In genomic region chr16:45100892-45101291, GRCm38 (mm10) we compare ENCODE assay signal across 23 mouse cellular contexts. TPM values are rescaled to one million over a fixed set of nuclear protein-coding genes. Genes with fewer than 3 reads are reported as not detected.
DNase-seq lines count a peak whose midpoint lies in the region; ATAC-seq and TF ChIP-seq lines count a peak whose summit lies in the region.
"Had no signal": no experiment of that assay in that cellular context is flagged by ENCODE, and none has a peak within 500 bp of the region (broad histone marks: within the 10 kb centered on the region; RNA-seq: fewer than 3 reads in every experiment).

No protein-coding gene starts in this region.

- no peaks in the 10 kb centered on the region for H3K9me3 ChIP-seq in lung, postnatal 0 days (ENCODE audit: low read length)
- H3K9me3 ChIP-seq in heart, embryonic 16.5 days (replicated peaks; ENCODE audit: control insufficient read depth, low read length): no peaks in the 10 kb centered on the region
- H3K9me3 ChIP-seq: forebrain, embryonic 13.5 days; hindbrain, embryonic 12.5 days; midbrain, embryonic 12.5 days had no signal

- H3K27me3 ChIP-seq in lung, postnatal 0 days (replicated peaks; ENCODE audit: insufficient read depth, low read length): no peaks in the 10 kb centered on the region
- no peaks in the 10 kb centered on the region for H3K27me3 ChIP-seq in heart, embryonic 16.5 days (ENCODE audit: control insufficient read depth, insufficient read depth, low read length)
- H3K27me3 ChIP-seq: forebrain, embryonic 13.5 days; hindbrain, embryonic 12.5 days; midbrain, embryonic 12.5 days had no signal

- no peak overlapping the region for H3K4me2 ChIP-seq in lung, postnatal 0 days (replicated peaks; ENCODE audit: low read depth, low read length)
- H3K4me2 ChIP-seq in heart, embryonic 16.5 days (ENCODE audit: low read depth, low read length): peak overlapping the region; percentile 22; the same call in 1 of the 2 replicates
- H3K4me2 ChIP-seq: forebrain, embryonic 13.5 days; hindbrain, embryonic 12.5 days; liver, embryonic 11.5 days; midbrain, embryonic 12.5 days had no signal

- no peaks in the 10 kb centered on the region for H3K36me3 ChIP-seq in lung, postnatal 0 days (ENCODE audit: insufficient read depth, low read length)
- H3K36me3 ChIP-seq in heart, embryonic 16.5 days (ENCODE audit: control insufficient read depth, insufficient read depth): 0 out of 2 replicates have a peak, but pooled peaks cover under 1% of the 10 kb centered on the region
- H3K36me3 ChIP-seq: hindbrain, embryonic 12.5 days; midbrain, embryonic 12.5 days had no signal

- no peak overlapping the region for H3K9ac ChIP-seq in lung, postnatal 0 days (replicated peaks; ENCODE audit: low read depth)
- no peak overlapping the region for H3K9ac ChIP-seq in heart, embryonic 16.5 days (ENCODE audit: low read length)
- H3K9ac ChIP-seq: forebrain, embryonic 13.5 days; hindbrain, embryonic 12.5 days; midbrain, embryonic 12.5 days had no signal

- ATAC-seq in lung, postnatal 0 days: peak; percentile 14; the same call in 1 of the 2 replicates
- peak; percentile 88 for ATAC-seq in heart, embryonic 16.5 days (replicated peaks; ENCODE audit: extremely low read depth, insufficient read depth, low FRiP score)
- ATAC-seq: forebrain, embryonic 13.5 days; intestine, postnatal 0 days had no signal

- no peak for TF ChIP-seq CTCF in lung, postnatal 0 days (IDR thresholded peaks at IDR 0.05)

- 36% methylated on average over 3 of the region's 3 CpGs for WGBS in lung, postnatal 0 days
- WGBS in heart, embryonic 16.5 days: 8% methylated on average over 3 of the region's 3 CpGs

- TF ChIP-seq EP300 in lung, postnatal 0 days (IDR thresholded peaks at IDR 0.05): no peak

- DNase-seq in adrenal gland, postnatal 14 days: peak; percentile 7
- DNase-seq in adrenal gland, adult 18-20 months (ENCODE audit: low spot score in 2 of 2): no peak
- no peak for DNase-seq in lung, postnatal 0 days (ENCODE audit: low spot score)
- DNase-seq in lung, postnatal 25 days (ENCODE audit: low spot score): no peak
- DNase-seq in urinary bladder, postnatal 10 days (ENCODE audit: low spot score): no peak
- no peak for DNase-seq in ovary, postnatal 10 days (ENCODE audit: low spot score)
- no peak for DNase-seq in layer of hippocampus, postnatal 14 days (ENCODE audit: low spot score in 2 of 2)
- DNase-seq: adrenal gland, postnatal 36 days; cerebellum, adult 9-10 months; gastrocnemius, postnatal 10 days; kidney, postnatal 25 days; layer of hippocampus, postnatal 36 days; lung, adult 2 months; right cerebral cortex, postnatal 14 days; spleen, adult 18-20 months; thymus, postnatal 36 days had no signal

- H3K27ac ChIP-seq in lung, postnatal 0 days (ENCODE audit: low read length): no peak overlapping the region
- H3K27ac ChIP-seq in heart, embryonic 16.5 days (ENCODE audit: low read length): peak overlapping the region; percentile 71
- H3K27ac ChIP-seq: forebrain, embryonic 13.5 days; hindbrain, embryonic 12.5 days; layer of hippocampus, adult 2 months; midbrain, embryonic 12.5 days had no signal

- H3K4me1 ChIP-seq in lung, postnatal 0 days (ENCODE audit: insufficient read depth, low read depth, low read length): peaks cover 3% of the 10 kb centered on the region; the same call in 1 of the 2 replicates
- H3K4me1 ChIP-seq in heart, embryonic 16.5 days (ENCODE audit: control insufficient read depth, insufficient read depth, low read length): peaks cover 34% of the 10 kb centered on the region

- no peak overlapping the region for H3K4me3 ChIP-seq in lung, postnatal 0 days (ENCODE audit: low read depth, low read length)
- H3K4me3 ChIP-seq in heart, embryonic 16.5 days (ENCODE audit: low read length): no peak overlapping the region
- H3K4me3 ChIP-seq: forebrain, embryonic 13.5 days; hindbrain, embryonic 12.5 days; layer of hippocampus, adult 2 months; midbrain, embryonic 12.5 days had no signal

RNA-seq across cellular contexts. Expression of gene Ccdc80, which starts 7.7 kb away (rescaled TPM):
- 46.9 and 47.7 TPM in 2 replicates for total RNA-seq in adrenal gland, postnatal 14 days (2021)
- total RNA-seq in adrenal gland, adult 18-20 months (2021): 100 to 1,000 TPM in 1 of 2 experiments, 10 to 100 TPM in 1; 24.9 to 124 TPM
- 62.4 and 81.7 TPM in 2 replicates for polyA plus RNA-seq in lung, postnatal 0 days (2015; fragmentation: Nextera tagmentation; extraction: Ambion mirVana)
- polyA plus RNA-seq in heart, embryonic 16.5 days (2015; fragmentation: Nextera tagmentation; extraction: Ambion mirVana): 77.5 and 80.0 TPM in 2 replicates
- total RNA-seq in layer of hippocampus, postnatal 14 days (2021): 1 to 10 TPM; 6.5 to 9.8 TPM

RNA-seq across cellular contexts. Expression of gene Slc35a5, which starts 57.6 kb away (rescaled TPM):
- 28.4 and 29.1 TPM in 2 replicates for total RNA-seq in adrenal gland, postnatal 14 days (2021)
- 10 to 100 TPM; 25.6 to 34.0 TPM for total RNA-seq in adrenal gland, adult 18-20 months (2021)
- polyA plus RNA-seq in lung, postnatal 0 days (2015; fragmentation: Nextera tagmentation; extraction: Ambion mirVana): 21.9 and 28.7 TPM in 2 replicates
- polyA plus RNA-seq in heart, embryonic 16.5 days (2015; fragmentation: Nextera tagmentation; extraction: Ambion mirVana): 14.5 and 17.4 TPM in 2 replicates
- total RNA-seq in layer of hippocampus, postnatal 14 days (2021): 10 to 100 TPM; 53.8 to 54.7 TPM

RNA-seq across cellular contexts. Expression of gene Atg3, which starts 57.7 kb away (rescaled TPM):
- 55.1 and 55.5 TPM in 2 replicates for total RNA-seq in adrenal gland, postnatal 14 days (2021)
- 10 to 100 TPM; 47.4 to 62.3 TPM for total RNA-seq in adrenal gland, adult 18-20 months (2021)
- 53.9 and 55.8 TPM in 2 replicates for polyA plus RNA-seq in lung, postnatal 0 days (2015; fragmentation: Nextera tagmentation; extraction: Ambion mirVana)
- 32.4 and 34.0 TPM in 2 replicates for polyA plus RNA-seq in heart, embryonic 16.5 days (2015; fragmentation: Nextera tagmentation; extraction: Ambion mirVana)
- total RNA-seq in layer of hippocampus, postnatal 14 days (2021): 10 to 100 TPM; 43.2 to 45.1 TPM
